Mouse (Mus musculus): Measurements from ENCODE around the gene Actrt2. TPM values are rescaled to one million over a fixed set of nuclear protein-coding genes. Genes with fewer than 3 reads are reported as not detected.

Actrt2 gene
- total RNA-seq, 2 experiments from 2014 or later, result not detected

GRCm38 (mm10) chr4:154674966-154675365 lies 7.3 kb upstream of the Actrt2 start:
- no peak overlapping the region for H3K27ac ChIP-seq
- no peak overlapping the region for H3K4me3 ChIP-seq
- no peak for DNase-seq (ENCODE audit: extremely low spot score in 1 of 2, low spot score in 2 of 2)
- no peak for TF ChIP-seq CTCF (IDR thresholded peaks at IDR 0.05)
- intact Hi-C loops (cut with DNase I), result loop anchor here (1.0 to 2.0 kb wide), 2 partner anchors 226 to 346 kb away; no protein-coding TSS in a partner anchor

- TF ChIP-seq CTCF (IDR thresholded peaks at IDR 0.05), result peak; percentile 91
- H3K4me3 ChIP-seq, result no peak overlapping the region
- intact Hi-C loops (cut with DNase I), result loop anchor here (1.0 to 2.0 kb wide), 2 partner anchors 225 to 346 kb away; no protein-coding TSS in a partner anchor
- peak; percentile 48 to 64 for DNase-seq (ENCODE audit: extremely low spot score in 1 of 2, low spot score in 2 of 2)
- H3K27ac ChIP-seq, result no peak overlapping the region
Observed at GRCm38 (mm10) chr4:154674541-154674940, 6.9 kb upstream of the Actrt2 start.

GRCm38 (mm10) chr4:154673986-154674385 lies 6.3 kb upstream of the Actrt2 start:
- DNase-seq (ENCODE audit: extremely low spot score in 1 of 2, low spot score in 2 of 2), result no peak
- no peak overlapping the region for H3K27ac ChIP-seq
- H3K4me3 ChIP-seq, result no peak overlapping the region
- no peak for TF ChIP-seq CTCF (IDR thresholded peaks at IDR 0.05)
- intact Hi-C loops (cut with DNase I), result loop anchor here (1.0 to 2.0 kb wide), 2 partner anchors 225 to 345 kb away; no protein-coding TSS in a partner anchor

GRCm38 (mm10) chr4:154672027-154672426 lies 4.4 kb upstream of the Actrt2 start:
- Histone ChIP-seq H3K27ac (no peak overlapping the region), H3K4me3 (no peak overlapping the region)
- no peak for DNase-seq (ENCODE audit: extremely low spot score in 1 of 2, low spot score in 2 of 2)
- no peak for TF ChIP-seq CTCF (IDR thresholded peaks at IDR 0.05)
- intact Hi-C loops (cut with DNase I), result no loop called here

- H3K27ac ChIP-seq, result no peak overlapping the region
- no peak overlapping the region for H3K4me3 ChIP-seq
- intact Hi-C loops (cut with DNase I), result no loop called here
- DNase-seq (ENCODE audit: extremely low spot score in 1 of 2, low spot score in 2 of 2), result no peak
- TF ChIP-seq CTCF (IDR thresholded peaks at IDR 0.05), result no peak
Observed at GRCm38 (mm10) chr4:154671232-154671912, 3.7 kb upstream of the Actrt2 start.

- H3K4me3 ChIP-seq, result no peak overlapping the region
- H3K27ac ChIP-seq, result no peak overlapping the region
- no peak for DNase-seq (ENCODE audit: extremely low spot score in 1 of 2, low spot score in 2 of 2)
- no peak for TF ChIP-seq CTCF (IDR thresholded peaks at IDR 0.05)
- intact Hi-C loops (cut with DNase I), result no loop called here
Observed at GRCm38 (mm10) chr4:154662681-154663215, 4.9 kb downstream of the Actrt2 start.

- intact Hi-C loops (cut with DNase I), result no loop called here
- Histone ChIP-seq H3K27ac (no peak overlapping the region), H3K4me3 (no peak overlapping the region)
- DNase-seq (ENCODE audit: extremely low spot score in 1 of 2, low spot score in 2 of 2), result no peak
- TF ChIP-seq CTCF (IDR thresholded peaks at IDR 0.05), result no peak
Observed at GRCm38 (mm10) chr4:154661256-154661655, 6.4 kb downstream of the Actrt2 start.

- intact Hi-C loops (cut with DNase I), result no loop called here
- no peak for DNase-seq (ENCODE audit: extremely low spot score in 1 of 2, low spot score in 2 of 2)
- no peak overlapping the region for H3K4me3 ChIP-seq
- TF ChIP-seq CTCF (IDR thresholded peaks at IDR 0.05), result no peak
- H3K27ac ChIP-seq, result no peak overlapping the region
Observed at GRCm38 (mm10) chr4:154660025-154660424, 7.6 kb downstream of the Actrt2 start.

- DNase-seq (ENCODE audit: extremely low spot score in 1 of 2, low spot score in 2 of 2), result peak in 1 of 2 experiments; percentile 35
- no peak overlapping the region for H3K27ac ChIP-seq
- no peak for TF ChIP-seq CTCF (IDR thresholded peaks at IDR 0.05)
- intact Hi-C loops (cut with DNase I), result no loop called here
- H3K4me3 ChIP-seq, result no peak overlapping the region
Observed at GRCm38 (mm10) chr4:154655134-154655910, 12.3 kb downstream of the Actrt2 start.

- no peak for DNase-seq (ENCODE audit: extremely low spot score in 1 of 2, low spot score in 2 of 2)
- intact Hi-C loops (cut with DNase I), result no loop called here
- Histone ChIP-seq H3K4me3 (no peak overlapping the region), H3K27ac (no peak overlapping the region)
- TF ChIP-seq CTCF (IDR thresholded peaks at IDR 0.05), result no peak
Observed at GRCm38 (mm10) chr4:154652494-154652893, 15.2 kb downstream of the Actrt2 start.

- no peak overlapping the region for H3K4me3 ChIP-seq
- no peak for TF ChIP-seq CTCF (IDR thresholded peaks at IDR 0.05)
- no peak for DNase-seq (ENCODE audit: extremely low spot score in 1 of 2, low spot score in 2 of 2)
- no peak overlapping the region for H3K27ac ChIP-seq
- intact Hi-C loops (cut with DNase I), result no loop called here
Observed at GRCm38 (mm10) chr4:154649083-154649747, 18.5 kb downstream of the Actrt2 start.

- H3K27ac ChIP-seq, result no peak overlapping the region
- TF ChIP-seq CTCF (IDR thresholded peaks at IDR 0.05), result no peak
- intact Hi-C loops (cut with DNase I), result loop anchor here (5.0 kb wide), 1 partner anchor 135 kb away; no protein-coding TSS in a partner anchor
- no peak overlapping the region for H3K4me3 ChIP-seq
- no peak for DNase-seq (ENCODE audit: extremely low spot score in 1 of 2, low spot score in 2 of 2)
Observed at GRCm38 (mm10) chr4:154642496-154642895, 25.2 kb downstream of the Actrt2 start.
